Mouse (Mus musculus) layer of hippocampus, postnatal 10 days (tissue): ENCODE measurements around the gene Tbc1d30. TPM values are rescaled to one million over a fixed set of nuclear protein-coding genes. Genes with fewer than 3 reads are reported as not detected.

ENCODE experiments used
- DNase-seq, 2 experiments: peaks; one replicate each; pipeline ENCODE4 v3.0.0; 2021; ENCODE audit warnings: low spot score in 2 of 2
- long read RNA-seq: library from polyadenylated mRNA; stranded (forward); transcript quantifications from one replicate; pipeline ENCODE4 v2.0.0, GENCODE M21; 2023
- total RNA-seq, 2 experiments: library from RNA; stranded (reverse); gene quantifications; 2 replicates each; pipeline ENCODE4 v1.2.3; 2021

Gene Tbc1d30
- total RNA-seq = 10 to 100 TPM; 42.0 to 44.1 TPM
- long read RNA-seq, full-length matches to known transcripts = 2 of 7 reads
- long read RNA-seq, partial matches to known transcripts = 1 of 7 reads
- long read RNA-seq, other reads (novel, unspliced or antisense) = 4 of 7 reads

DNA sequence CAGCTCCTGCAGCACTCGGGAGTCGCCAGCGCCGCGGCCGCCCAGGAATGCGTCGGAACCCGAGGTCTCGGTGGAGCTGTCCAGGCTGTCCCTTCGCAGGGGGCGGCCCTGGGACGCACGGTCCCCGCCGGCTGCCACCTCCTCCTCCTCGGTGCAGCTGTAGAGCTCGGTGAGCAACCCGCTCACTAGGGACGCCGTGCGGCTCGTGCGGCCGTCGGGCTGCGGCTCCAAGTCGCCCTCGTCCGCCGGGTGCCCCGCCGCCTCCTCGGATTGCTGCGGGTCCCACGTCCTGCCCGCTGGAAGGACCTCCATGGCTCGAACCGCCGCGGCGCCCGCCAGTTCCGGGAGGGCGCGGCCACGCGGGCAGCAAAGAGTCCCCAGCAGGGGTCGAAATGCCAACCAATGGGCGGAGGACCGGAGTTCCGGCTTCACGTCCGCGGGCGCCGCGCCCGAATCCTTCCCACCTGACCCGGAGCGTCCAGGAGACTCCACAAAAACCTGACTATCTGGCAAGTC lies at the start of gene Tbc1d30:
TSS of gene Tbc1d30 (minus strand) at position 213 of the 516 bp plus-strand sequence.
- no peak for DNase-seq

- DNase-seq = no peak
Measured at GRCm38 (mm10) chr10:121398599-121398998, 47.5 kb upstream of the Tbc1d30 start.

- no peak for DNase-seq
Measured at GRCm38 (mm10) chr10:121395542-121396176, 44.6 kb upstream of the Tbc1d30 start.

GRCm38 (mm10) chr10:121394789-121395325 lies 43.8 kb upstream of the Tbc1d30 start:
- DNase-seq = no peak

GRCm38 (mm10) chr10:121394270-121394669 lies 43.2 kb upstream of the Tbc1d30 start:
- DNase-seq = no peak

- DNase-seq = no peak
Measured at GRCm38 (mm10) chr10:121391901-121392300, 40.8 kb upstream of the Tbc1d30 start.

DNA sequence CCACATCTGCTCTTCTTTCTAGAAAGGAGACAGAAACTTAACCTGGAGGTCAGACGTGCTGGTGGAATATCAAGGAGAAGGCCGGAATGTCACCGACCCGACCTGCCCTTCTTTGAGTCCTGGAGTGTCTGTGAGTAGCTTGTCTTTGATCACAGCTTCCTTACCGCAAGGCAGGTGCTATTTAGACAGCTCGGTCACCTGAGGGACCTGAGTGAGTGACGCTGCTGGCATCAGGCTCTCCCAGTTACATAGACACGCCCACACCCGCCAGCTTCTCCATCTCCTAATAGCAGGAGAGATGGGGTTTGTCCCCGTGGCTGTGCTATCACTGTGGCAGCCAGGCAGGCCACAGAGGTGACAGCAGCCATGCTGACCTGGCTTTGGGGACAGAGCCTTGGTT lies 39.5 kb upstream of the Tbc1d30 start:
- DNase-seq = no peak

DNA sequence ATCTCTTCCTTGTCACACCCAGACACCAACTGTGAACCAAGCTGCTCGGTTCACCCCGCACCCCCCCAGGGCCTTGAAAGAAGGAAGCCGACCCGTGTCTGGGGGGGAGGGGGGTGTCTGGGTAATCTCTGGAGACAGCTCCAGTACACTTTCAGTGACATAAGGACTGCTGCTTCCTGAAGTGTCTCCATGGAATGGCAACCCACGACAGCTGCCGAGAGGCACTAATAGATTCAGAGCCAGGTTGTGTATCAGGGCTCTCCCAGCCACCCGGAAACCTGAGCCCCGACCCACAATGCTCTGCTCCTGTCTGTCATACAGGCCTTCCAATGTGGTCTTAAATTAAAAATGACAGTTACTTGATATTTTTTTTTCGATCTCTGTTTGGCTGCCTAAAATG lies 35.3 kb upstream of the Tbc1d30 start:
- no peak for DNase-seq

DNA sequence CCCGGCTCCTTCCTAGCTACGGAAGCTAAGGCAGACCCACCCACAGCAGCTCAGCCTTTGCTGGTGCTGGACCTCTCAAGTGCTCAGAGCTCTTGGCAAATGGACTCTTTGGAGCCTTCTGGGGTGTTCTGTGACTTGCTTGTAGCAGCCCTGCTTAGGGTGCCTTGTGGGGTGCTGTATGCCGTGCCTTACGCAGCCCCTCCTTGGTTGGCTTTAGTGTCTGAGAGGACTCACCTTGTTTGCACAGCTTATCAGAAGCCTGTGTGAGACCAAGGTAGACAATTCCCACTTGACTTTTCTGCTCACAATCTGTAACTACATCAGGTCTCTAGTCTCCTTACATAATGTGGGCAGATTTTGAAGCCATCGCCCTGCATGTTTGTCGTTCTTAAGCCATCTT lies 34.6 kb upstream of the Tbc1d30 start:
- DNase-seq = no peak

DNA sequence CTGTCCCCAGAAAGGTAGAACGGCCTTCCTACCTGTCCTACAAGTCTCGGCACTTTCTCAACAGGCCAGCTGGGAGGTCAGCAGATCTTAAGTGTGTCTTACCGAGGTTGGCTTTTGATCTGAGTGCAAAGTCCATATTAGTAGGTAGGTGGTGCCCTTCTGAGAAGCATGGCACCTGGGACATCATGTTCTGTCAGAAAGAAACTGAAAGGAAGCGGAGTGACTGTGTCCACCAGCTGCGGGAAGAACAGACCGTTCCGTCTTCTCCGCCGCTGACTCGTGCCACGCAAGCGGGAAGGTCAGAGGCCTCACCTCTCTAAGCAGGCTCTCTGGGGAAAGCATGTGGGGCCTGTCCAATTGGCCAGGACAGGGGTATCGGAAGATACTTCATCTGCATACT lies 33.6 kb upstream of the Tbc1d30 start:
- DNase-seq = no peak

GRCm38 (mm10) chr10:121381280-121381679 lies 30.2 kb upstream of the Tbc1d30 start:
- DNase-seq = no peak

GRCm38 (mm10) chr10:121379387-121379786 lies 28.3 kb upstream of the Tbc1d30 start:
- no peak for DNase-seq

- no peak for DNase-seq
Measured at GRCm38 (mm10) chr10:121376530-121377271, 25.6 kb upstream of the Tbc1d30 start.

DNA sequence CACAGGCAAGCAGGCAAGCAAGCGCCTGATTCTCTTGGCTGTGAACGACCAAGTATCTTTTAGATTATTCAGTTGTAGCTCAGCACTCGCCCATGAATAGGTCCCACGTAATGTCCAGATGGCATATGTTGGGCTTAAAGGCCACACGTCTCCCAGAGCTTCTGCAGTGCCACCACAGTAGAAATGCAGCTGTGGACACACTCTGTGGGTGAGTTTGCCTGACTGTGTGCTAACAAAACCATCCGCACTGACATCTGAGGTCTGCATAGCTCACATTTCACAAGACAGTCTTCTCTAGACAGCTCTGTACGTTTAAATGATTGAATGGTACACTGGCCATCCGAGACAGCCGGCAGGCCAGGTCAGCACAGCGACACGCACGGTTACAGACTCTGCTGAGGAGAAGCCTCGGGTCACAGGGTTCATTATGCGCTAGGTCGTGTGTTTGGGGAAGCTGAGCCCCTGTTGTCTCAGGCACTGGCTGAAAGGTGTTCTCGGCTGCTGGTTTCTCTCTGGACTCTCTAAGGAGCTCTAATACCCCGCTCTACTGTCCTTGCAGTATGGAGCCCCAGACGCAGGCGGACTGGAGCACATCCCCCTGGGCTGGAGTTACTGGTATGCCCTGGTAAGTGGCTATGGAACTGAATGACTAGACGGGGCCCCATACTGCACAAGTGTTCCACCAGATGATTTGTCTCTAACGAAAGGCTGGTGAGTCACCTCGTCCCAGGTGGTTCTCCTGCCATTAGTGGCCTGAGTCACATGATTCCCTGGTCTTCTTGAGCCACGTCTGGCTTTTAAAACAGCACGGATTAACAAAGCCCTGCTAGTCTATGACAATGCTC lies 24.8 kb upstream of the Tbc1d30 start:
- no peak for DNase-seq

DNA sequence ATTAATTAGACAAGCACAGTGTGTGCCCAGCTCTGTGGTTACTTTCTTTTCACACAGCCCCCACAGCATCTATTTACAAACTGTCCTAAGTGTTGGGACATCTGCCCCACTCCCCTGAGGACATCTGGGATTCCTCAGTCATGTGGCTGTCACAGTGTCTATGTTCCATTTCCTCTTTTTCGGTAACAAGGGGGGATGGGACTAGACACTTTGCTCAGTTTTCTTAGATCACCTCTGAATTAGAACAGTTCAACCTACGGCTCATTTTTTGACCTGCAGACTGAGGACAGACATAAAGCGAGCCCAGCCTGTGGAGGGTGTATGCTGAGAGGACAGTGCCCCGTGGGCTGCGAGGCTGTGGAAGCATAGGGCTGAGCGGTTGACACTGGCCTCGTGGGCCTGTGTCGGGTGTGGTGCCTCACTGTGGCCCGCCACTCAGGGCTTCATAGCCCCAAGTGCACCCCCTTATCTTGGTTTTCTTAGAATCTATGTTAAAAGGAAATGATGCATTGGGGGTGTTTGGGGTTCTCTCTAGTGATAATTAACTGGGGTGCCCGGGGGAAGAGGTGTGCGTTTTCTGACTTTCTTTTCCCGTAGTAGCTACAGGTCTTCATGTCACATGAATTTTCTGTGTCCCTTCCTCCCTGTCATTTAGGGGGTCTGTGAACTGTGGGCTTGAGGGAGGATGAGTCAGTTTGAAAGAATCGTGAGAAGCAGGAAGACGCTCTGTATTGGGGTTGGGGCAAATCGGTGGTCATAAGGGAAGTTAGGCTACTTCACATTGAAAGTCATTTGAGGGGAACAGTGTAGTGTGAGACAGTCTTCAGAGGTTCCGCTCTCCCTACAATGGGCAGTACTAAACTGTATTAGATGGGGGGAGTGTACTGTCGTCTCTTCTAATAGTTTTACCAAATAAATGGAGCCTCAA lies 23.9 kb upstream of the Tbc1d30 start:
- DNase-seq = no peak

GRCm38 (mm10) chr10:121374013-121374412 lies 22.9 kb upstream of the Tbc1d30 start:
- no peak for DNase-seq

- no peak for DNase-seq
Measured at GRCm38 (mm10) chr10:121370777-121371176, 19.7 kb upstream of the Tbc1d30 start.

DNA sequence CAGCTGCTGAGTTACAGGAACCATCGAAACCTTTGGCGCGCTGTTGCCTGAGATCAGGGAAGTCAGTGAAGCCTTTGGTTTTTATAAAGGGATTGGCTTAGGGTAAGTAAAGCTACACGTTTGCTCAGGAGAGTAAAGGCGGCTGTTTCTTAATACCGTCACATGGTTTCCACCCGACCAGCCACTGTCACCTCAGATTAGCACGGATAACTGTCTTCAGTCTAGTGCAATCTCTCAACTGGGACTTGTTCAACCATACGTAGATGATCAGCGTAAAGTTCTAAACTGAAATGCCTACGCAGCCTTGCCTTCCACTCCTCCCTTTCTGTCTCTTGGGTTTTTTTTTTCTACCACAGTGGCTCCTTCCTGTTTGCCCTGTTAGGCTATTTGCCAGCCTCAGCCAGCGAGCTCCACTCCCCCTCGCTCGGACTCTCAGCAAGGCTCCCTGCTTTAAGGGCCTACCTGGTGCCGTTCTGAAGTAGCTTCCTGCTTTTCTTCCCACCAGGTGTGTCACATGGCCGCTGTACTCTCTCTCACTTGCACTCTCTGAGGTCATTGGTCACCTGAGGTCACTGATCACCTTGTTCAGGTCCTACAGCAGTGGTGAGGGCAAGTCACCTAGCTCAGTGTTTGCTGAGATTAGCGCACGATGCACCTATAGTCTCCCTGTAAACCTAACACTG lies 17.8 kb upstream of the Tbc1d30 start:
- DNase-seq = no peak

- no peak for DNase-seq
Measured at GRCm38 (mm10) chr10:121367780-121368179, 16.7 kb upstream of the Tbc1d30 start.

DNA sequence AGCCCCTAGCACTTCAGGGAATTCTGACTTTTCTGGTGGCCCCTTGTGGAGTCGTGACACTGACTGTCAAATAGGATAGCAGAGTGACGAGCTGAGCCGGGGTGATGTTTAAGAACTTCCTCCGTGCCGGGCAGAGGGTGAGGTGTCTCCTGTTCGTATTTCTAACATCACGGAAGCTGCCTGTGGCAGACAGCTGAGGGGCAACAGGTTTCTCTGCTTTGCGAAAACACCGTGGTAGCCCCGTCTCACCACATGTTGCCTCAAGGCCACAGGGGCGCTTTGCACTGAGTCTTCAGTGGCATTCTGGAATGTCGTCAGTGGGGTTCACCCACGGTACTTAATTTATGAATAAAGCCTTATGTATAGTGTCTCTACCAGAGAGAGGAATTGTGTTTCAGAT lies 16.2 kb upstream of the Tbc1d30 start:
- no peak for DNase-seq
